Mouse (Mus musculus): ENCODE data around the gene Antxr2.

Antxr2 gene

GRCm38 (mm10) chr5:97837333-97837732 lies 193.5 kb downstream of the Antxr2 start:
- no peak for DNase-seq (ENCODE audit: low read depth, low spot score)

GRCm38 (mm10) chr5:97835418-97835817 lies 195.4 kb downstream of the Antxr2 start:
- peak; percentile 24 for DNase-seq (ENCODE audit: low read depth, low spot score)

GRCm38 (mm10) chr5:97834770-97835169 lies 196.1 kb downstream of the Antxr2 start:
- DNase-seq (ENCODE audit: low read depth, low spot score), result no peak
